Mouse (Mus musculus): ENCODE measurements around the gene Pnpla1.

- TF ChIP-seq CTCF (IDR thresholded peaks at IDR 0.05; ENCODE audit: borderline replicate concordance, insufficient read depth, low read length) (no peak), POLR2A (IDR thresholded peaks at IDR 0.05; ENCODE audit: low read depth, low read length) (no peak)
Measured at GRCm38 (mm10) chr17:28922096-28922495, 63.9 kb downstream of the Pnpla1 start.

All from embryonic fibroblast, embryonic 13.5 days (primary cell).